Mouse (Mus musculus) stomach, postnatal 0 days (tissue): ENCODE results near the gene Cacna1g. TPM values are rescaled to one million over a fixed set of nuclear protein-coding genes. Genes with fewer than 3 reads are reported as not detected.

Experiments used
- ATAC-seq: fragments of 200-750 bp; cut with Nextera tagmentation; 2 replicates; pipeline ENCODE4 v1.8.0; 2017; ENCODE audit not compliant: low FRiP score, low TSS enrichment
- DNase-seq: peaks from one replicate; pipeline ENCODE4 v3.0.0-alpha.2; 2016; ENCODE audit warnings: low spot score
- H3K27ac ChIP-seq: fragments of 300-500 bp; sonication (generic); replicated peaks from 2 replicates; pipeline ENCODE4 v1.5.1; 2014; ENCODE audit warnings: mild to moderate bottlenecking, control low read depth
- H3K27me3 ChIP-seq: fragments of 300-500 bp; sonication (generic); 2 replicates; pipeline ENCODE4 v1.6.1; 2014; ENCODE audit warnings: low read length; ENCODE audit not compliant: control insufficient read depth, insufficient read depth
- H3K36me3 ChIP-seq: fragments of 300-500 bp; sonication (generic); 2 replicates; pipeline ENCODE4 v1.6.1; 2014; ENCODE audit warnings: low read length, mixed read lengths; ENCODE audit not compliant: control insufficient read depth, insufficient read depth
- H3K4me1 ChIP-seq: fragments of 300-500 bp; sonication (generic); replicated peaks from 2 replicates; pipeline ENCODE4 v1.6.1; 2014; ENCODE audit warnings: antibody characterized with exemption; ENCODE audit not compliant: control insufficient read depth, insufficient read depth
- H3K4me2 ChIP-seq: fragments of 300-500 bp; sonication (generic); replicated peaks from 2 replicates; pipeline ENCODE4 v1.6.1; 2014; ENCODE audit warnings: low read depth, mild to moderate bottlenecking, control low read depth, moderate library complexity
- H3K4me3 ChIP-seq: fragments of 300-500 bp; sonication (generic); 2 replicates; pipeline ENCODE4 v1.5.1; 2014; ENCODE audit warnings: low read depth, low read length, control low read depth
- H3K9ac ChIP-seq: fragments of 300-500 bp; sonication (generic); 2 replicates; pipeline ENCODE4 v1.6.1; 2014; ENCODE audit warnings: mild to moderate bottlenecking, low read length, control low read depth, mixed read lengths
- H3K9me3 ChIP-seq: fragments of 300-500 bp; sonication (generic); 2 replicates; pipeline ENCODE4 v1.6.1; 2016; ENCODE audit warnings: low read length; ENCODE audit not compliant: control insufficient read depth
- CTCF ChIP-seq: IDR thresholded peaks from 2 replicates; pipeline ENCODE4 v1.5.1; 2016; ENCODE audit warnings: antibody characterized with exemption, low read depth, mild to moderate bottlenecking, moderate library complexity
- EP300 ChIP-seq: optimal IDR thresholded peaks from 2 replicates; pipeline ENCODE3; 2016; ENCODE audit warnings: antibody characterized with exemption
- WGBS: fragments of 180-500 bp; shearing (Covaris S2); extraction: QIAGEN DNeasy Blood & Tissue Kit; methylation state at CpG from one replicate; pipeline ENCODE4 v1.1.7; 2014; 5-methylcytosine and 5-hydroxymethylcytosine counted together
- polyA plus RNA-seq: library from polyadenylated mRNA; unstranded; fragments of >200 nt; fragmentation: Nextera tagmentation; extraction: Ambion mirVana; gene quantifications from 2 replicates; pipeline ENCODE4 v1.2.1, GENCODE M21; 2015

The Cacna1g gene
- polyA plus RNA-seq, 1 experiment from 2014 or later: 1.8 TPM

GRCm38 (mm10) chr11:94491749-94492099 lies 17.7 kb upstream of the Cacna1g start:
- no peak overlapping the region; the same call in 1 of the 2 replicates for H3K9ac ChIP-seq
- H3K36me3 ChIP-seq: peaks cover 2% of the 10 kb centered on the region; the same call in 1 of the 2 replicates
- DNase-seq (peak; percentile 31), ATAC-seq (no peak)
- H3K9me3 ChIP-seq: no peaks in the 10 kb centered on the region
- peak overlapping the region; percentile 39; the same call in 1 of the 2 replicates for H3K4me3 ChIP-seq
- H3K27ac ChIP-seq: no peak overlapping the region
- no peak overlapping the region; the same call in 1 of the 2 replicates for H3K4me2 ChIP-seq
- no peak for TF ChIP-seq CTCF
- TF ChIP-seq EP300: no peak
- no peaks in the 10 kb centered on the region for H3K4me1 ChIP-seq
- H3K27me3 ChIP-seq: no peaks in the 10 kb centered on the region
- 63% methylated on average over 6 of the region's 7 CpGs for WGBS

GRCm38 (mm10) chr11:94491035-94491748 lies 17.2 kb upstream of the Cacna1g start:
- H3K9ac ChIP-seq: peak overlapping the region; percentile 55
- TF ChIP-seq CTCF (no peak; the same call in 1 of the 2 replicates), EP300 (no peak)
- peak overlapping the region; percentile 39 for H3K4me3 ChIP-seq
- H3K9me3 ChIP-seq: no peaks in the 10 kb centered on the region
- no peaks in the 10 kb centered on the region for H3K27me3 ChIP-seq
- H3K4me1 ChIP-seq: no peaks in the 10 kb centered on the region
- peak overlapping the region; percentile 62 for H3K4me2 ChIP-seq
- 23% methylated on average over 54 of the region's 55 CpGs for WGBS
- ATAC-seq: no peak; the same call in 1 of the 2 replicates
- no peak overlapping the region; the same call in 1 of the 2 replicates for H3K27ac ChIP-seq
- H3K36me3 ChIP-seq: peaks cover 2% of the 10 kb centered on the region; the same call in 1 of the 2 replicates
- peak; percentile 45 for DNase-seq

GRCm38 (mm10) chr11:94489745-94490144 lies 15.7 kb upstream of the Cacna1g start:
- ATAC-seq (no peak), DNase-seq (no peak)
- no peaks in the 10 kb centered on the region for H3K4me1 ChIP-seq
- peak overlapping the region; percentile 8; the same call in 1 of the 2 replicates for H3K27ac ChIP-seq
- peaks cover 2% of the 10 kb centered on the region; the same call in 1 of the 2 replicates for H3K36me3 ChIP-seq
- H3K4me3 ChIP-seq: no peak overlapping the region
- no peak overlapping the region for H3K4me2 ChIP-seq
- no peaks in the 10 kb centered on the region for H3K9me3 ChIP-seq
- H3K9ac ChIP-seq: no peak overlapping the region
- no peaks in the 10 kb centered on the region for H3K27me3 ChIP-seq
- WGBS: 38% methylated on average over 4 of the region's 4 CpGs
- no peak for TF ChIP-seq EP300
- no peak for TF ChIP-seq CTCF

- Histone ChIP-seq H3K9me3 (no peaks in the 10 kb centered on the region), H3K27me3 (no peaks in the 10 kb centered on the region), H3K9ac (no peak overlapping the region), H3K27ac (no peak overlapping the region), H3K36me3 (peaks cover 2% of the 10 kb centered on the region; the same call in 1 of the 2 replicates), H3K4me2 (no peak overlapping the region), H3K4me1 (no peaks in the 10 kb centered on the region), H3K4me3 (no peak overlapping the region)
- ATAC-seq: peak; percentile 31; the same call in 1 of the 2 replicates
- TF ChIP-seq CTCF: no peak
- no peak for TF ChIP-seq EP300
- 84% methylated on average over 11 of the region's 11 CpGs for WGBS
- peak; percentile 35 for DNase-seq
Observed at GRCm38 (mm10) chr11:94488767-94489533, 15.0 kb upstream of the Cacna1g start.

- H3K4me3 ChIP-seq: no peak within 1 kb of the TSS
- H3K4me2 ChIP-seq: peak within 1 kb of the TSS; percentile 40
- H3K4me1 ChIP-seq: no peaks in the 10 kb centered on the region
- no peak within 1 kb of the TSS for H3K9ac ChIP-seq
- peak; percentile 51 for ATAC-seq
- H3K9me3 ChIP-seq: no peaks in the 10 kb centered on the region
- H3K36me3 ChIP-seq: no peaks in the 10 kb centered on the region
- no peaks in the 10 kb centered on the region for H3K27me3 ChIP-seq
- TF ChIP-seq CTCF (peak; percentile 98), EP300 (no peak)
- 1% methylated on average over 24 of the region's 24 CpGs for WGBS
- DNase-seq: peak; percentile 89
- H3K27ac ChIP-seq: no peak within 1 kb of the TSS
Observed at GRCm38 (mm10) chr11:94486001-94486400, 12.0 kb upstream of the Cacna1g start, which contains the start of gene Spata20. Spata20 (minus strand) TSS chr11:94486179.
